Mouse (Mus musculus): ENCODE measurements around the gene Dpp9.

GRCm38 (mm10) chr17:56182975-56183657 is 35.6 kb downstream of the Dpp9 start:
- TF ChIP-seq CTCF (IDR thresholded peaks at IDR 0.05; ENCODE audit: extremely low read depth, insufficient read depth, low read length) (no peak), POLR2A (IDR thresholded peaks at IDR 0.05; ENCODE audit: extremely low read depth, insufficient read depth, low read length) (no peak)
